Mouse (Mus musculus) ES-E14 (cell line): ENCODE results near the gene Trpv1. TPM values are rescaled to one million over a fixed set of nuclear protein-coding genes. Genes with fewer than 3 reads are reported as not detected.
A peak's percentile ranks its signal among the peaks of the same experiment; 100 is the strongest.

Experiments
- DNase-seq: peaks from one replicate; pipeline ENCODE4 v3.0.0-alpha.2; 2013; ENCODE audit warnings: low read depth, low spot score
- H3K27ac ChIP-seq: 2 replicates; pipeline ENCODE4 v1.5.1; 2012; ENCODE audit warnings: low read depth, mild to moderate bottlenecking, low read length, moderate library complexity, mixed read lengths; ENCODE audit not compliant: poor library complexity, insufficient read depth, severe bottlenecking
- H3K36me3 ChIP-seq: 2 replicates; pipeline ENCODE4 v1.6.1; 2012; ENCODE audit warnings: mild to moderate bottlenecking, low read length, moderate library complexity, mixed read lengths; ENCODE audit not compliant: control insufficient read depth, poor library complexity, insufficient read depth, severe bottlenecking
- H3K4me1 ChIP-seq, 2 experiments: fragments of 150-350 bp in 1 of 2; sonication (generic) in 1 of 2; 2 replicates each; pipeline ENCODE4 v1.6.1; 2012; ENCODE audit warnings: low read length in 2 of 2, mild to moderate bottlenecking in 1 of 2, mixed read lengths in 1 of 2; ENCODE audit not compliant: control insufficient read depth in 2 of 2, insufficient read depth in 2 of 2, poor library complexity in 1 of 2
- H3K4me3 ChIP-seq, 2 experiments: fragments of 150-350 bp in 1 of 2; sonication (generic) in 1 of 2; 2 replicates each; pipeline ENCODE4 v1.5.1; 2012; ENCODE audit warnings: low read length in 2 of 2, low read depth in 1 of 2, mild to moderate bottlenecking in 1 of 2, mixed read lengths in 1 of 2; ENCODE audit not compliant: insufficient read depth in 1 of 2, poor library complexity in 1 of 2, severe bottlenecking in 1 of 2
- H3K9ac ChIP-seq: 2 replicates; pipeline ENCODE4 v1.6.1; 2012; ENCODE audit warnings: low read depth, mild to moderate bottlenecking, low read length, mixed read lengths; ENCODE audit not compliant: poor library complexity, insufficient read depth, severe bottlenecking
- H3K9me3 ChIP-seq: fragments of 150-350 bp; sonication (generic); 2 replicates; pipeline ENCODE4 v1.6.1; 2012; ENCODE audit warnings: low read depth, mild to moderate bottlenecking, low read length; ENCODE audit not compliant: control insufficient read depth, insufficient read depth
- CHD2 ChIP-seq: IDR thresholded peaks from 2 replicates; pipeline ENCODE4 v1.6.1; 2014; ENCODE audit warnings: mild to moderate bottlenecking, low read depth, low read length, inconsistent platforms
- HCFC1 ChIP-seq: IDR thresholded peaks from 2 replicates; pipeline ENCODE4 v1.6.1; 2012; ENCODE audit warnings: low read length, inconsistent platforms, borderline replicate concordance; ENCODE audit not compliant: insufficient read depth
- MAFK ChIP-seq: IDR thresholded peaks from 2 replicates; pipeline ENCODE4 v1.6.1; 2014; ENCODE audit warnings: mild to moderate bottlenecking, low read depth, low read length, inconsistent platforms; ENCODE audit not compliant: insufficient read depth
- ZC3H11A ChIP-seq: IDR thresholded peaks from 2 replicates; pipeline ENCODE4 v1.6.1; 2012; ENCODE audit warnings: low read depth, mild to moderate bottlenecking, inconsistent platforms, low read length, borderline replicate concordance
- ZNF384 ChIP-seq: IDR thresholded peaks from 2 replicates; pipeline ENCODE4 v1.6.1; 2012; ENCODE audit warnings: low read depth, low read length, inconsistent platforms
- in situ Hi-C, 2 experiments: fragments of 600-800 bp; cut with MboI; formaldehyde crosslinking; loops; one replicate each; pipeline ENCODE4 v1.15.1; 2025; ENCODE audit warnings: low sequenced_read_pairs in 2 of 2, inconsistent platforms in 1 of 2; ENCODE audit not compliant: unreplicated experiment in 2 of 2
- total RNA-seq: library from RNA; depleted of rRNA; stranded (reverse); fragments of 300-350 nt; gene quantifications from 2 replicates; pipeline ENCODE4 v1.2.3, GENCODE M21; 2012

Trpv1 gene
- total RNA-seq, 1 experiment: 0.22 TPM

DNA sequence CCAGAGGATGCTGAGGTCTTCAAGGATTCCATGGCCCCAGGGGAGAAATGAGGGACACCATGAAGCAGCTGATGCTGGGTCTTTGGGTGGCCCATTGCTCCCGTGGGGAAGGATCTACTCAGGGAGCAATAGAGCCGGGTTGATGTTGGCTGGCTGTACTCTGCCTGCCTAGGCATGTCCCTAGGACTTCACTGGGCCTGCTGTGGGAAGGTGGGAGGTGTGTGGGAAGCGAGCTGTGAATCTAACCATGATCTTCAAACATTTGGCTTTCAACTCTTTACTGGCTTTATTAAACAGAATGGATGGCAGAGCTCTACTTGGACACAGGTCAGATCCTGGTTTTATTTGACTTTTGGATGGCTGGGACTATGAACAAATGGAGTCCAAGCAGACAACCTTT, 26.4 kb downstream of the Trpv1 start:
- Histone ChIP-seq H3K36me3 (no peaks in the 10 kb centered on the region), H3K9ac (no peak overlapping the region), H3K4me1 (no peaks in the 10 kb centered on the region), H3K9me3 (no peaks in the 10 kb centered on the region), H3K4me3 (no peak overlapping the region), H3K27ac (peak overlapping the region; percentile 28; the same call in 1 of the 2 replicates)
- no peak for TF ChIP-seq MAFK
- no peak for TF ChIP-seq CHD2
- no peak for TF ChIP-seq HCFC1
- TF ChIP-seq ZNF384: no peak
- TF ChIP-seq ZC3H11A: no peak
- in situ Hi-C loops: no loop called here
- DNase-seq: no peak

DNA sequence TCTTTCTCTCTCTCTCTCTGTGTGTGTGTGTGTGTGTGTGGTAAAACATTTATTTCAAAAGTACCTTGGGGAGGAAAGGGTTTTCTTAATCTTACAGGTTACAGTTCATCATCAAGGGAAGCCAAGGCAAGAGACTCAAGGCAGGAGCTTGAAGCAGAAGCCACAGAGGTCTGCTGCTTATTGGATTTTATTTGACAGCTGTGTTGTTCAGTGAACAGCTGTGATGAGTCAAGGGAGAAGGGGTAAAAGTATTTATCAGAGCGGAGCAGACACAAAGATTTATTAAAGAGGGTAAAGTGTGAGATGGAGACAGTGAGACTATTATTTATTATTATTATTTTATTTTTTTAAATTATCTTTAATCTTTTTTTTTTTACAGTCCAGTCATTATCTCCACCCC, 27.3 kb downstream of the Trpv1 start:
- in situ Hi-C loops: no loop called here
- no peaks in the 10 kb centered on the region for H3K4me1 ChIP-seq
- no peak overlapping the region for H3K4me3 ChIP-seq
- no peak overlapping the region for H3K27ac ChIP-seq
- no peaks in the 10 kb centered on the region for H3K36me3 ChIP-seq
- H3K9ac ChIP-seq: no peak overlapping the region
- DNase-seq: no peak
- no peak for TF ChIP-seq MAFK
- no peaks in the 10 kb centered on the region for H3K9me3 ChIP-seq

DNA sequence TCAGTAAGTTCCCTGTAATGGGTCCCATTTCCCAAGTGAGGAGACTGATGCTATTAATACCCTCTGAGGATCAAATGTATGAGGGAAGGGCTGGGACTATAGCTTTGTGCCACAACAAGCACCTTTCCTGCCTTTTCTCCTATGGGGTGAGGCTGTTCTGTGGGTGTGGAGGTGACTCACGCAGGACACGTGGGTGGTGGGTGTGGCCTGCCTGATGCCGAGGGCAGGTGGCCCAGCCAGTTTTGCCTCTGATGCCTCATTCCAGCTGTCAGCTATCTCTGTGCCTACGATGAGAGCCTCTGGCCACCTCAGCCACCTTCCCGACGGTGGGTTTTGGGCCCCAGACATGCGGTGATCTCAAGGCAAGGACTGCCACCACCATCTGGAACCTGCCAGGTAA, 33.2 kb downstream of the Trpv1 start, which contains the start of gene Trpv3:
Trpv3 (plus strand) TSS at position 122 of the 400 bp plus-strand sequence.
- TF ChIP-seq HCFC1 (no peak), CHD2 (no peak), MAFK (no peak), ZC3H11A (no peak), ZNF384 (no peak)
- no peak within 1 kb of the TSS for H3K4me3 ChIP-seq
- no peak within 1 kb of the TSS for H3K9ac ChIP-seq
- no peaks in the 10 kb centered on the region for H3K4me1 ChIP-seq
- no peak for DNase-seq
- in situ Hi-C loops: no loop called here
- H3K27ac ChIP-seq: no peak within 1 kb of the TSS
- no peaks in the 10 kb centered on the region for H3K9me3 ChIP-seq
- H3K36me3 ChIP-seq: no peaks in the 10 kb centered on the region

DNA sequence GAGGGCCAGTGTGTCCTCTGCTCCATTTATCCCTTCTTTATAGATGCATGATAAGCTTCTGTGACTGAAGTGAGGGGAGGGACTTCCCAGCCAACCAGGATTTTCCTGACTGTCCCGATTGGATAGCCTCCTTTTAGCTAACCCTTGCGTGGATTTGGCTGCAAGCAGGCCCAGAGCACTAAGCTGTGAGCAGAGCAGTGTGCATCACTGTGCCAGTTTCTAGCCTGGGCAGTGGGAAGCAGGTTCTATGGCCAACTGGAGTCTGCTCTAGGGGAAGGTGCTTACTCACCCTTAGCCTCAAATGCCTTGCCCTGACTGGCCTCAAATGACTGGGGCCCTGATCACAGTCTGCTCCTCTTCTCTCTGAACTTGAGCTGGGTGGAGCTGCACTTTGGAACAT, 40.7 kb downstream of the Trpv1 start:
- H3K9ac ChIP-seq: no peak overlapping the region
- in situ Hi-C loops: no loop called here

DNA sequence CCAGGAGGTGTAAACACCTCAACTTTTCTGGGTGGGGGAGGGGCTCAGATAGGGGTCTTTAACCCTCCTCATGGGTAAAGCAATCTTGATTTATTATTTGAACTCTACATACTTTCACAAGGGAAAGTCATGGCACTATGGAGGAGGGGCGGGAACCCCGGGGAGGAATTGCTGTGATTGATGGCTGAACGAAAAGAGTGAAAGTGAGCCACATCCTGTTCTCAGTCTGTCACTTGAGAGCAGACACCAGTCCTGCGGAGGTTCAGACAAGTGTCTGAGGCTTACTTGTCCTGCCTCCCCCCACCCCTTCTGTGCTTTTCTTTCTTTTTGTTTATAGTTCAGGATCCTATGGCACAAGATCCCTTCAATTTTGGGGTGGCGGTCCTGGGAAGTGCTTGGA, 46.6 kb downstream of the Trpv1 start:
- Histone ChIP-seq H3K27ac (no peak overlapping the region), H3K9ac (no peak overlapping the region), H3K4me3 (no peak overlapping the region), H3K9me3 (no peaks in the 10 kb centered on the region), H3K4me1 (no peaks in the 10 kb centered on the region), H3K36me3 (no peaks in the 10 kb centered on the region)
- in situ Hi-C loops: no loop called here
- TF ChIP-seq HCFC1 (no peak), ZNF384 (no peak), MAFK (no peak), CHD2 (no peak), ZC3H11A (no peak)
- no peak for DNase-seq

More for the DNA sequence above, 40.7 kb downstream of the Trpv1 start:
- DNase-seq: no peak
- no peaks in the 10 kb centered on the region for H3K36me3 ChIP-seq
- H3K27ac ChIP-seq: no peak overlapping the region
- TF ChIP-seq CHD2 (no peak), MAFK (no peak), ZNF384 (no peak), ZC3H11A (no peak), HCFC1 (no peak)
- H3K4me1 ChIP-seq: peaks cover 0 to 3% of the 10 kb centered on the region in 2 experiments; a peak in 1 of 4 replicates
- no peaks in the 10 kb centered on the region for H3K9me3 ChIP-seq
- H3K4me3 ChIP-seq: no peak overlapping the region
